Comparison of ENCODE assay signal across 9 mouse cellular contexts in genomic region chr3:87972203-87972664, GRCm38 (mm10). TPM values are rescaled to one million over a fixed set of nuclear protein-coding genes. Genes with fewer than 3 reads are reported as not detected.
DNase-seq lines count a peak whose midpoint lies in the region; ATAC-seq and TF ChIP-seq lines count a peak whose summit lies in the region.
"Had no signal": no experiment of that assay in that cellular context is flagged by ENCODE, and none has a peak within 500 bp of the region (broad histone marks: within the 10 kb centered on the region; RNA-seq: fewer than 3 reads in every experiment).

No protein-coding gene starts in this region.

- H3K27me3 ChIP-seq in heart, embryonic 12.5 days (replicated peaks) = peaks cover 11% of the 10 kb centered on the region
- no peaks in the 10 kb centered on the region for H3K27me3 ChIP-seq in hindbrain, postnatal 0 days (ENCODE audit: insufficient read depth, low read length)
- H3K27me3 ChIP-seq in midbrain, postnatal 0 days (ENCODE audit: insufficient read depth, low read length) = 0 out of 2 replicates have a peak, but pooled peaks cover 11% of the 10 kb centered on the region

- H3K36me3 ChIP-seq in heart, embryonic 12.5 days = peaks cover 24% of the 10 kb centered on the region
- no peaks in the 10 kb centered on the region for H3K36me3 ChIP-seq in hindbrain, postnatal 0 days (ENCODE audit: insufficient read depth, low read length)
- peaks cover 4% of the 10 kb centered on the region; the same call in 1 of the 2 replicates for H3K36me3 ChIP-seq in midbrain, postnatal 0 days (ENCODE audit: insufficient read depth, low read length)

- H3K27ac ChIP-seq in heart, embryonic 12.5 days (ENCODE audit: poor library complexity, severe bottlenecking) = no peak overlapping the region
- H3K27ac ChIP-seq in hindbrain, postnatal 0 days = no peak overlapping the region
- no peak overlapping the region for H3K27ac ChIP-seq in midbrain, postnatal 0 days (ENCODE audit: low read depth, low read length)

- intact Hi-C loops in heart, postnatal 14 days (cut with DNase I) = no loop called here

- no peaks in the 10 kb centered on the region for H3K9me3 ChIP-seq in heart, embryonic 12.5 days (replicated peaks)
- H3K9me3 ChIP-seq in hindbrain, postnatal 0 days (ENCODE audit: low read length) = no peaks in the 10 kb centered on the region
- no peaks in the 10 kb centered on the region for H3K9me3 ChIP-seq in midbrain, postnatal 0 days (ENCODE audit: low read length)

- peak overlapping the region; percentile 74 for H3K4me3 ChIP-seq in heart, embryonic 12.5 days
- peak overlapping the region; percentile 47 for H3K4me3 ChIP-seq in hindbrain, postnatal 0 days (ENCODE audit: low read length)
- H3K4me3 ChIP-seq in midbrain, postnatal 0 days (ENCODE audit: low read depth, low read length) = peak overlapping the region; percentile 48

- peak overlapping the region; percentile 98 for H3K4me2 ChIP-seq in heart, embryonic 12.5 days
- peak overlapping the region; percentile 67 for H3K4me2 ChIP-seq in hindbrain, postnatal 0 days (ENCODE audit: low read depth, low read length)
- peak overlapping the region; percentile 92 for H3K4me2 ChIP-seq in midbrain, postnatal 0 days (ENCODE audit: low read depth, low read length, poor library complexity, severe bottlenecking)

- TF ChIP-seq CTCF in hindbrain, postnatal 0 days (IDR thresholded peaks at IDR 0.05; ENCODE audit: low read depth) = no peak
- no peak for TF ChIP-seq CTCF in midbrain, postnatal 0 days (IDR thresholded peaks at IDR 0.05)

- H3K4me1 ChIP-seq in heart, embryonic 12.5 days (replicated peaks) = peaks cover 44% of the 10 kb centered on the region
- peaks cover 12% of the 10 kb centered on the region for H3K4me1 ChIP-seq in hindbrain, postnatal 0 days (ENCODE audit: insufficient read depth, low read length)
- H3K4me1 ChIP-seq in midbrain, postnatal 0 days (ENCODE audit: insufficient read depth, low read length) = 0 out of 2 replicates have a peak, but pooled peaks cover 3% of the 10 kb centered on the region

- H3K9ac ChIP-seq in heart, embryonic 12.5 days = peak overlapping the region; percentile 91
- no peak overlapping the region; the same call in 1 of the 2 replicates for H3K9ac ChIP-seq in hindbrain, postnatal 0 days (replicated peaks; ENCODE audit: low read length)
- H3K9ac ChIP-seq in midbrain, postnatal 0 days (replicated peaks; ENCODE audit: low read length, poor library complexity, severe bottlenecking) = no peak overlapping the region; the same call in 1 of the 2 replicates

- no peak for DNase-seq in heart, postnatal 14 days
- peak; percentile 56 for DNase-seq in embryo, embryonic 9.5 days (ENCODE audit: extremely low spot score)
- DNase-seq in hindbrain, postnatal 0 days (ENCODE audit: low spot score) = no peak
- DNase-seq in midbrain, postnatal 0 days (ENCODE audit: low spot score) = no peak
- DNase-seq in cerebellum, postnatal 10 days = no peak
- no peak for DNase-seq in adrenal gland, postnatal 10 days
- no peak for DNase-seq in spleen, postnatal 10 days (ENCODE audit: low spot score in 2 of 2)
- DNase-seq: spleen, adult 18-20 months had no signal

- WGBS in heart, embryonic 12.5 days = 21% methylated on average over 8 of the region's 8 CpGs
- WGBS in hindbrain, postnatal 0 days = 12% methylated on average over 8 of the region's 8 CpGs
- 11% methylated on average over 8 of the region's 8 CpGs for WGBS in midbrain, postnatal 0 days

- no peak for ATAC-seq in heart, embryonic 12.5 days (ENCODE audit: insufficient number of reproducible peaks, low FRiP score)
- peak; percentile 75 for ATAC-seq in hindbrain, postnatal 0 days
- peak; percentile 48 for ATAC-seq in midbrain, postnatal 0 days (ENCODE audit: low FRiP score)

RNA-seq across cellular contexts. Expression of gene Nes, which starts 1.4 kb away (rescaled TPM):
- polyA plus RNA-seq in heart, embryonic 12.5 days (2016; fragmentation: Nextera tagmentation; extraction: Ambion mirVana) = 33.0 and 34.6 TPM in 2 replicates
- 10 to 100 TPM; 32.5 to 39.0 TPM for total RNA-seq in heart, postnatal 14 days (2021)
- 37.2 and 40.0 TPM in 2 replicates for total RNA-seq in hindbrain, postnatal 0 days (2014; rRNA removed)
- polyA plus RNA-seq in hindbrain, postnatal 0 days (2015; fragmentation: Nextera tagmentation; extraction: Ambion mirVana) = 14.9 and 15.7 TPM in 2 replicates
- total RNA-seq in midbrain, postnatal 0 days (2014; rRNA removed) = 22.4 and 37.1 TPM in 2 replicates
- 8.2 and 8.8 TPM in 2 replicates for polyA plus RNA-seq in midbrain, postnatal 0 days (2015; fragmentation: Nextera tagmentation; extraction: Ambion mirVana)
- 10 to 100 TPM; 17.7 to 23.3 TPM for total RNA-seq in adrenal gland, postnatal 10 days (2021)

RNA-seq across cellular contexts. Expression of gene Crabp2, which starts 23.8 kb away (rescaled TPM):
- 7.3 and 8.0 TPM in 2 replicates for polyA plus RNA-seq in heart, embryonic 12.5 days (2016; fragmentation: Nextera tagmentation; extraction: Ambion mirVana)
- under 1 TPM; 0.31 to 0.56 TPM for total RNA-seq in heart, postnatal 14 days (2021)
- 9.8 and 28.6 TPM in 2 replicates for total RNA-seq in hindbrain, postnatal 0 days (2014; rRNA removed)
- polyA plus RNA-seq in hindbrain, postnatal 0 days (2015; fragmentation: Nextera tagmentation; extraction: Ambion mirVana) = 44.5 and 46.3 TPM in 2 replicates
- 19.2 and 27.1 TPM in 2 replicates for total RNA-seq in midbrain, postnatal 0 days (2014; rRNA removed)
- polyA plus RNA-seq in midbrain, postnatal 0 days (2015; fragmentation: Nextera tagmentation; extraction: Ambion mirVana) = 49.0 and 50.8 TPM in 2 replicates
- under 1 TPM; 0.48 to 0.76 TPM for total RNA-seq in adrenal gland, postnatal 10 days (2021)

RNA-seq across cellular contexts. Expression of gene Bcan, which starts 27.8 kb away (rescaled TPM):
- polyA plus RNA-seq in heart, embryonic 12.5 days (2016; fragmentation: Nextera tagmentation; extraction: Ambion mirVana) = 0.09 and 0.15 TPM in 2 replicates
- under 1 TPM; 0.15 to 0.29 TPM for total RNA-seq in heart, postnatal 14 days (2021)
- total RNA-seq in hindbrain, postnatal 0 days (2014; rRNA removed) = 318 and 347 TPM in 2 replicates
- 229 and 237 TPM in 2 replicates for polyA plus RNA-seq in hindbrain, postnatal 0 days (2015; fragmentation: Nextera tagmentation; extraction: Ambion mirVana)
- total RNA-seq in midbrain, postnatal 0 days (2014; rRNA removed) = 248 and 284 TPM in 2 replicates
- 180 and 212 TPM in 2 replicates for polyA plus RNA-seq in midbrain, postnatal 0 days (2015; fragmentation: Nextera tagmentation; extraction: Ambion mirVana)
- 10 to 100 TPM; 18.7 to 20.0 TPM for total RNA-seq in adrenal gland, postnatal 10 days (2021)

RNA-seq across cellular contexts. Expression of gene Rrnad1, which starts 41.7 kb away (rescaled TPM):
- polyA plus RNA-seq in heart, embryonic 12.5 days (2016; fragmentation: Nextera tagmentation; extraction: Ambion mirVana) = 13.6 and 14.1 TPM in 2 replicates
- 1 to 10 TPM; 6.9 to 8.5 TPM for total RNA-seq in heart, postnatal 14 days (2021)
- total RNA-seq in hindbrain, postnatal 0 days (2014; rRNA removed) = 19.4 and 36.4 TPM in 2 replicates
- 18.1 and 19.3 TPM in 2 replicates for polyA plus RNA-seq in hindbrain, postnatal 0 days (2015; fragmentation: Nextera tagmentation; extraction: Ambion mirVana)
- 27.8 and 28.2 TPM in 2 replicates for total RNA-seq in midbrain, postnatal 0 days (2014; rRNA removed)
- polyA plus RNA-seq in midbrain, postnatal 0 days (2015; fragmentation: Nextera tagmentation; extraction: Ambion mirVana) = 17.6 and 19.1 TPM in 2 replicates
- 10 to 100 TPM; 12.4 to 16.3 TPM for total RNA-seq in adrenal gland, postnatal 10 days (2021)

RNA-seq across cellular contexts. Expression of gene Isg20l2, which starts 42.1 kb away (rescaled TPM):
- polyA plus RNA-seq in heart, embryonic 12.5 days (2016; fragmentation: Nextera tagmentation; extraction: Ambion mirVana) = 36.4 and 38.3 TPM in 2 replicates
- total RNA-seq in heart, postnatal 14 days (2021) = 10 to 100 TPM; 15.7 TPM
- total RNA-seq in hindbrain, postnatal 0 days (2014; rRNA removed) = 23.8 and 26.2 TPM in 2 replicates
- 19.1 and 20.1 TPM in 2 replicates for polyA plus RNA-seq in hindbrain, postnatal 0 days (2015; fragmentation: Nextera tagmentation; extraction: Ambion mirVana)
- total RNA-seq in midbrain, postnatal 0 days (2014; rRNA removed) = 20.5 and 21.0 TPM in 2 replicates
- polyA plus RNA-seq in midbrain, postnatal 0 days (2015; fragmentation: Nextera tagmentation; extraction: Ambion mirVana) = 13.6 and 14.7 TPM in 2 replicates
- total RNA-seq in adrenal gland, postnatal 10 days (2021) = 10 to 100 TPM; 22.9 to 24.3 TPM

Comparison
In these comparisons a context has a peak if more than half of its experiments do, and no peak if none do; other contexts are left out.
1. RNA of gene Bcan, which starts 27.8 kb away (total RNA-seq): 318 to 347 TPM in hindbrain, postnatal 0 days, 248 to 284 TPM in midbrain, postnatal 0 days and 18.7 to 20.0 TPM in adrenal gland, postnatal 10 days; 0.15 to 0.29 TPM in heart, postnatal 14 days; every median in the first group is over 10 times any median in the second.
2. Peak in every context shown above with its lines, with median percentiles within 50 percentile points of each other: H3K4me2 ChIP-seq and H3K4me3 ChIP-seq.